Mouse (Mus musculus) cortical plate, adult 2 months (tissue): ENCODE measurements around the gene Cacnb2.

Experiments
- CTCF ChIP-seq: fragments of 200-500 bp; IDR thresholded peaks from 2 replicates; pipeline ENCODE4 v1.5.1; 2011; ENCODE audit warnings: mild to moderate bottlenecking, control low read depth, low read length; ENCODE audit not compliant: insufficient read depth; ENCODE audit errors: extremely low read depth
- POLR2A ChIP-seq: fragments of 200-500 bp; IDR thresholded peaks from 2 replicates; pipeline ENCODE4 v1.6.1; 2011; ENCODE audit warnings: mild to moderate bottlenecking, low read length, control low read depth; ENCODE audit not compliant: insufficient read depth; ENCODE audit errors: extremely low read depth

DNA sequence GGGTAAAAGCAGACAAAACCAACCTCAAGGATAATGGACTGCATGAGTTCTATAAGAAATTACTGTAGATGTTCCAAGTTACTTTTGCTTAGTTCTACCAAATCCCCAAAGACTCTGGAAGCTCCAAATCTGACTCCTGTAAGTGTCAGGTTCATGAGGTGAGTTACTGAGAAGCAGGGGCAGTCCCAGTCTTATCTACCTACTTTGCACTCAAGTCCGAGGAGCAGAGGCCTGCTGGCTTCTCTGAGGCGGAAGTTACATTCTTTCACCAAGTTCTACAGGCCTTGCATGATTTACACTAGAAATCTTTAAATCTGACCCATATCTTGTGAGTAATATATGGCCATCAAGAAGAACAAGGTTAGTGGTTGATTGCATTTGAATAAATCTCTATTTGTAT lies 329.1 kb downstream of the Cacnb2 start:
- TF ChIP-seq CTCF (no peak), POLR2A (no peak)
